ENCODE assay signal across 16 mouse cellular contexts in the genomic region with DNA sequence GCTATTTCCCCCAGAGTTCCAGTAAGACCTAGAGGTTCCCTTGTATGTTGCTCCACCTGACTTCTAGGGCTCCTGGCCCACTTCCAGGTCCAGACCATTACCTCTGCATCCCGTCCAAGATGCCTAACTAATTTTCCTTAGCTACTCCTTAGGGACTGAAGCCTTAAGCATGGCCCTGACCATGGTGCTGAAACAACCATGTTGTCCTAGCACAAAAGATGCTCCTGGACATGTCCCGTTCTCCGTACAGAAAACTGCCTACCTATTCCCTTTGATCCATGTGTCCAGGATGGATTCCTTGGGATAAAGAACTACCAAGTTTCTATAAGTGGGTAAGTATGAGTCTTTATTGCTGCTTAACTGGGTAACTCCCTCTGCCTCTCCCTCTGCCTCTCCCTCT. TPM values are rescaled to one million over a fixed set of nuclear protein-coding genes. Genes with fewer than 3 reads are reported as not detected.
DNase-seq lines count a peak whose midpoint lies in the region; ATAC-seq lines count a peak whose summit lies in the region.
"Had no signal": no experiment of that assay in that cellular context is flagged by ENCODE, and none has a peak within 500 bp of the region (broad histone marks: within the 10 kb centered on the region; RNA-seq: fewer than 3 reads in every experiment).

No protein-coding gene starts in this region.

- no peak for ATAC-seq in heart, embryonic 12.5 days (ENCODE audit: insufficient number of reproducible peaks, low FRiP score)
- ATAC-seq: activated CD4-positive, CD25-positive, alpha-beta regulatory T cell, adult 4 months had no signal

- no peak overlapping the region for H3K27ac ChIP-seq in embryonic facial prominence, embryonic 10.5 days (replicated peaks)
- H3K27ac ChIP-seq in heart, embryonic 12.5 days (ENCODE audit: poor library complexity, severe bottlenecking), result no peak overlapping the region
- H3K27ac ChIP-seq: embryonic facial prominence, embryonic 15.5 days; limb, embryonic 15.5 days had no signal

- no peak overlapping the region for H3K9ac ChIP-seq in heart, embryonic 12.5 days
- H3K9ac ChIP-seq: embryonic facial prominence, embryonic 15.5 days; limb, embryonic 15.5 days had no signal

- no peaks in the 10 kb centered on the region for H3K36me3 ChIP-seq in embryonic facial prominence, embryonic 10.5 days (replicated peaks)
- H3K36me3 ChIP-seq in heart, embryonic 12.5 days, result no peaks in the 10 kb centered on the region
- H3K36me3 ChIP-seq: embryonic facial prominence, embryonic 15.5 days; limb, embryonic 15.5 days had no signal

- peaks cover 25% of the 10 kb centered on the region for H3K4me1 ChIP-seq in embryonic facial prominence, embryonic 10.5 days
- H3K4me1 ChIP-seq in heart, embryonic 12.5 days (replicated peaks), result peaks cover 7% of the 10 kb centered on the region; the same call in 1 of the 2 replicates

- H3K27me3 ChIP-seq in embryonic facial prominence, embryonic 10.5 days (replicated peaks; ENCODE audit: low read depth, poor library complexity, severe bottlenecking), result peaks cover 60% of the 10 kb centered on the region
- H3K27me3 ChIP-seq in heart, embryonic 12.5 days (replicated peaks), result peaks cover 81% of the 10 kb centered on the region

- no peak overlapping the region for H3K4me2 ChIP-seq in heart, embryonic 12.5 days
- H3K4me2 ChIP-seq: embryonic facial prominence, embryonic 15.5 days; heart, embryonic 11.5 days; limb, embryonic 15.5 days had no signal

- H3K9me3 ChIP-seq in embryonic facial prominence, embryonic 10.5 days, result no peaks in the 10 kb centered on the region
- no peaks in the 10 kb centered on the region for H3K9me3 ChIP-seq in heart, embryonic 12.5 days (replicated peaks)
- H3K9me3 ChIP-seq: embryonic facial prominence, embryonic 15.5 days; limb, embryonic 15.5 days had no signal

- 21% methylated on average over 3 of the region's 3 CpGs for WGBS in embryonic facial prominence, embryonic 10.5 days
- WGBS in heart, embryonic 12.5 days, result 17% methylated on average over 3 of the region's 3 CpGs

- no peak overlapping the region for H3K4me3 ChIP-seq in embryonic facial prominence, embryonic 10.5 days
- H3K4me3 ChIP-seq in heart, embryonic 12.5 days, result no peak overlapping the region
- H3K4me3 ChIP-seq: embryonic facial prominence, embryonic 15.5 days; limb, embryonic 15.5 days had no signal

- peak; percentile 34 for DNase-seq in heart, postnatal 4 days
- DNase-seq in heart, adult 11 months, result no peak
- DNase-seq in ovary, postnatal 14 days (ENCODE audit: low spot score), result peak; percentile 15
- no peak for DNase-seq in ovary, postnatal 10 days (ENCODE audit: low spot score)
- DNase-seq in embryonic facial prominence, embryonic 10.5 days (ENCODE audit: low spot score), result peak; percentile 53
- peak; percentile 13 for DNase-seq in yolk sac, embryonic 10.5 days (ENCODE audit: low spot score)
- no peak for DNase-seq in cerebellum, postnatal 10 days
- DNase-seq: cerebellum, adult 11 months; lung, postnatal 36 days; thymus, postnatal 25 days had no signal

RNA-seq across cellular contexts. Expression of gene Neurog3, which starts 5.2 kb away (rescaled TPM):
- total RNA-seq in heart, postnatal 4 days (2021), result not detected
- polyA plus RNA-seq in embryonic facial prominence, embryonic 10.5 days (2016; fragmentation: Nextera tagmentation; extraction: Ambion mirVana), result 0.88 and 0.98 TPM in 2 replicates
- polyA plus RNA-seq in heart, embryonic 12.5 days (2016; fragmentation: Nextera tagmentation; extraction: Ambion mirVana), result not detected in 2 replicates
- total RNA-seq: monocyte, adult 5-6 weeks had no signal
- polyA plus RNA-seq: activated CD4-positive, CD25-positive, alpha-beta regulatory T cell, adult 4 months; embryonic facial prominence, embryonic 15.5 days; limb, embryonic 15.5 days had no signal

RNA-seq across cellular contexts. Expression of gene Fam241b, which starts 5.7 kb away (rescaled TPM):
- under 1 TPM; 0.70 to 0.86 TPM for total RNA-seq in heart, postnatal 4 days (2021)
- polyA plus RNA-seq in embryonic facial prominence, embryonic 10.5 days (2016; fragmentation: Nextera tagmentation; extraction: Ambion mirVana), result 17.4 and 18.0 TPM in 2 replicates
- 3.7 and 4.1 TPM in 2 replicates for polyA plus RNA-seq in heart, embryonic 12.5 days (2016; fragmentation: Nextera tagmentation; extraction: Ambion mirVana)

Comparison
In these comparisons a context has a peak if more than half of its experiments do, and no peak if none do; other contexts are left out.
1. DNase-seq: peak in heart, postnatal 4 days (single experiment), ovary, postnatal 14 days (single experiment), embryonic facial prominence, embryonic 10.5 days (single experiment) and yolk sac, embryonic 10.5 days (single experiment); none in heart, adult 11 months (single experiment), ovary, postnatal 10 days (single experiment) and cerebellum, postnatal 10 days (0 of 2).